Mouse (Mus musculus) left cerebral cortex, postnatal 4 days (tissue): ENCODE data around the gene Mapk11. TPM values are rescaled to one million over a fixed set of nuclear protein-coding genes. Genes with fewer than 3 reads are reported as not detected.

ENCODE experiments used
- DNase-seq: peaks from one replicate; pipeline ENCODE4 v3.0.0-alpha.2; 2022
- intact Hi-C: fragments of 180-260 bp; cut with DNase I; formaldehyde crosslinking; loops from one replicate; pipeline ENCODE4 v1.15.1; 2025
- total RNA-seq, 2 experiments: library from RNA; stranded (reverse); gene quantifications; 2 replicates each; pipeline ENCODE4 v1.2.3; 2021

The Mapk11 gene
- total RNA-seq, 2 experiments from 2014 or later: 34.4 to 36.6 TPM

DNA sequence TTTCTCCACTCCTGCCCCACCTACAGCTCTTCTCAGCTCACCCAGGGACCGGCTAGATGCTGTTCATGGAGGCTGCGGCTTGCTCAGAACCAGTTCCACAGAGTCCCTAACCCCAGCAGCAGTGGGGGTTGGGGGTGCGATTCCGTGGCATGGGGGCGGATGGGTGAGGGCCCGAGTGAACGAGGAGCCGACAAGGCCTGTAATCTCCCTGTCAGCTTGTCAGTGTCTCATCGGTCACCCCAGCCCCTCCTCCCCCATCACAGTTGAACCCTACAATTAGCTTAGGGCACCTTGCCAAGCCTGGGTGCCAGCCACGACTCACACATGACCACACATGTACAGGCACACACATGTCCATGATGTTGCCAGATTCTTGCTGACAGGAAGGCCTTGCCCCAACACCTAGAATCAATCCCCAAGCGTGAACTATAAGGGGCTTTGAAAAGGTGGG is 25.5 kb upstream of the Mapk11 start:
- intact Hi-C loops: no loop called here
- DNase-seq: peak; percentile 65

DNA sequence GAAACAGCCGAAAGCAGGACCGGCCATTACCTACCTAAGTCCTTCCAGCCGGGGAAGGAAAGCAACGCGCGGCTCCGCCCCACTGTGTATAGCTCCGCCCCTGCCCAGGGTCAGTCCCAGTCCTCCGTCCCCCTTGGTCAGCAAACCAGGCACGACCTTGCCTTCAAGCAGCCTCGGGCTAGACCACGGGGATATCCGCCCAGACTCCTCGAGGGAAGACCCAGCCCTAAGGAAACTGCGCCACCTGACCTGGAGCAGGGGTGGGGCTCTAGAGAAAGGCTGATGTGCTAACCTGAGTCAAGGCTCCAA is 24.4 kb upstream of the Mapk11 start:
- DNase-seq: peak; percentile 54
- intact Hi-C loops: no loop called here

DNA sequence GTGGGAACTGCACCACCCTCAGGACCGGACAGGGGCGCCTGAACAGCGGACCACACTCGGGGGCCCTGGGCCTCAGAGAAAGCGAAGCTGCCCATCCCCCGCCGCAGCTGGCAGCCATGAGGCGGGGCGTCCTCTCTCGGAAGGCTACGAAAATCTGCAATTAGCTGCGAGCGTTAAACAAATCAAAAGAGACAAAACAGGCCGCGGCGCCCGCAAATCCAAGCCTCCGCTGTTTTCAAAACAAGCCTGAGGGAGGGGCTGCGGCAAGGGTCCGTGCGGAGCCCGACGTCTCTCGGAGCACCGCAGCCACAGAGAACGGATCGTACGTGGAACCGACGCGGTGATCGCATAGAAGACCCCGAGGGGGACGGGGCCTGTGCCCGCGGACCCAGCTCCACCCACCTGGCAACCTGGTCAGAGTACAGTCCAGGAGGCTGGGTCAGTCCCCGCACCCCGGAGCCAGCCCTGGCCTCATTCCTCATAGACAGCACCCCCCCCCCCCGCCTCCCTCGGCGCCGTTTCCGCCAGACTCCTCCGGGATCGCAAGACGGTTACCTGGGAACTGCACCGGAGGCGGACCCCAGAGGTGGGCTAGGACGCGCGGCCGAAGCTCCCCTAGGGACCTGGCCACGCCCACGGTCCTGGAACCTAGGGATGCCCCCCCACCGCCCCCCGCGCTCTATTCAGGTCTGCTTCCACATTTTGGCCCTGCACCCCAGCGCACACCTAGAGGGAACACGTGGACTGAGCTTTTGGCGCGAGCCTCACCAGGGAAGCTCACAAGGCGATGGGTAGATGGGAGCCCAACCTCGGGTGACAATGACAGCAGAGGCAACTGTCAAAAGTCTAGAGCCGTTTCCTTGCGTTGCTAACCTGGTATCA is 23.8 kb upstream of the Mapk11 start:
- intact Hi-C loops: no loop called here

DNA sequence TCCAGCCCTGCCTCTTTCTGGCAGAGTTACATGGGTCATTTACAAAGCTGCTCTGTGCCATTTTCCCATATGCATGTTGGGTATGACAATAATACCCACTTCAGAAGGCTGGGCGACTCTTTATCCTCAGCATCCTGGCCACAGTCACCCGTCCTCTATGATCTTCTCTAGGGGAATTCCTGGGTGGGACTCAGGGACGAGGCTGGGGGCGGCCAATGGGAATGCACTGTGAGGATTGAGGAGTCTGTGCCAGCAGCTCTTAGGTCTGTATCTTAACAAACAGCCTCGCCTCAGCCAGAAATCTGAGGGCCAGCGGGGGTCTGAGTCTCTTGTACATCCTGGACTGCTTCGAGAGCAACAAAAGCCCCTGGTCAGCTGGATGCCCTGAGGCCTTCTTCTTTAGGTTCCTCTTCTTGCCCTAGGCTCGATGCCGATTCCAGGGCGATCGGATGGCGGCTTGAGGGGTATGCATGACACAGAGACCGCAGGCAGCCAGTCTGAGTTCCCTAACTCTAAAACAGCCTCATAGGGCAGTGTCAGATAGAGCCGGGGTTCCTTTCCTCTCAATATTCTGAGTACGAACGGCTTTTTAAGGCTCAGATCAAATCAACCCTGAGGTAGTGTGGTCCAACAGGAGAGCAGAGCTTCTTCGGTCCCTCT is 23.0 kb upstream of the Mapk11 start:
- intact Hi-C loops: no loop called here
- peak; percentile 20 for DNase-seq

More for the DNA sequence above, 23.8 kb upstream of the Mapk11 start:
- DNase-seq: peak; percentile 59

DNA sequence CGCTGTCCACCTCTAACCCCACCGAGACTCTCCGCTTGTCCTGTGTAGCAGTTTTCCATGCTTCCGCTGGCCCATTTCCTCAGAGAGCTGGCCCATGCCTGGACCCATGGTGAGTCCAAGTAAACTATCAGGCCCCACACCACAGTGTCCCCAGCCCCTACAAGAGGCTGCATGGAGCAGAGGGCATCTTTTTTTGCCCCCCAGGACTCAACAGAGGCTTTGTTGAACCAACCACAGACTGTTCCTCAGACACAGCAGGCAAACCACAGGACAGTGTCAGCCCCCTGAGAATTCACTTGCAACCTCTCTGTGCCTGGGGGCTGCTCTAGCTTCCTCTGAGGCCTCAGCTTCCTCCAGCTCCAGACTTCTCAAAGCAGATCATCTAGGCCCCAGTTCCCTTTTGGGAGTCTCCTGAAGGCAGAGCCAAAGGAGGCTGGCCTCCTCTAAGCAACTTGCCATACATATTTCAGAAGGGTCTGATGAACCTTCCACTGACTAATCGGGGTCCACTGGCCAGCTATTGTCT is 22.2 kb upstream of the Mapk11 start:
- no peak for DNase-seq
- intact Hi-C loops: no loop called here

DNA sequence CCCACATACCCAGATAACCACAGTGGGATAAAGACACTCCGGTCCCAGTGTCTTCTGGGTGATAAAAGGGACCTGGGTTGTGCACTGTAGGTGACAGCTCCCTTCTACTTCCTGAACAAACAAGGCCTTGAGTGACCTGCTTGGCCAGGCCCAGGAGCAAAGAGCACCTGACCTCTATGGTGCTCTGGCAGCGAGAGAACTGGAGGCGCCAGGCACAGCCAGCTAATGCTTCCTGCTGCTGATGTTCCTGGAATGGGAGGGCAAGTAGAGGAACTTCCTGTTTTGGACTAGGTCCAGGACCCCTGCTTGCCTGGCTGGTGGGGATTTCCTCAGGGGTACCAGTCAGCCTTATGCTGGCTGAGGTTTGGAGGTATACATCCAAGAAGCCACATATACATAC is 20.7 kb upstream of the Mapk11 start:
- DNase-seq: peak; percentile 24
- intact Hi-C loops: no loop called here

DNA sequence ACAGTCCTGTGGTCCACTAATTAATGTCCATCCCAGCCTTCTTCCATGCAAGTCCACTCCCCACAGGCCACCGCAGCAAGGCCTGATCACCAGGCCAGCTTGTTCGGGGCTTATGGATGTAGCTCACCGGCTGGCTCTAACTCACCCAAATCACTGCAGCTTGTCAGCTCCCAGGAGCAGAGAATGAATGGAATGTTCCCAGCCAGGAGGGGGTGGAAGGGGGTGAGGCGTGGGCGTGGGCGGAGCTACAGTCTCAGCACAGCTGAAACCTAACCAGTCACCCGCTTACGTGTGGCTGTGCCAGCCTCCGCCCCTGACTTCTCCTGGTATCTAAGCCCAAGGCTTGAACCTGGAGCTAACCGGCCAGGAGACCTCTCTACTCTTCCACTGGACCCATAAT is 20.0 kb upstream of the Mapk11 start:
- intact Hi-C loops: no loop called here
- DNase-seq: peak; percentile 67

DNA sequence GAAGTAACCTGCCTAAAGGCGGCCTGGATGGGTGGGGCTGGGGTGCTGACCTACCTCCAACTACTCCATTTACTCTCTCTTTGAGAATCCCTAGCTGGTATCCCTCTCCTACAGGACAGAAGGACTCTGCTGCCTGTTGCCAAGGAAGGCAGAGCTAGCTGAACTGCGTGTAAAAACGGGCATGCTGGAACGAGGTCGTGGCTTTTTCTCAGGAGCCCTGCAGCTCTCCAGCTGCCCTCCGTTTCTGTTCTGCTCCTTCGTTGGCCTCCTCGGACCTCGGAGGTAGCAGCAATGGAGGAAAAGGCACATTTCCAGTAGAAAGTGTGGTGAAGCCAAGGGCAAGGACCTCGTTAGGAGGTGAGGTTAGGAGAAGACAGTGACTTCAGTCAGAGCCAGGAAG is 19.5 kb upstream of the Mapk11 start:
- intact Hi-C loops: no loop called here
- peak; percentile 3 for DNase-seq

DNA sequence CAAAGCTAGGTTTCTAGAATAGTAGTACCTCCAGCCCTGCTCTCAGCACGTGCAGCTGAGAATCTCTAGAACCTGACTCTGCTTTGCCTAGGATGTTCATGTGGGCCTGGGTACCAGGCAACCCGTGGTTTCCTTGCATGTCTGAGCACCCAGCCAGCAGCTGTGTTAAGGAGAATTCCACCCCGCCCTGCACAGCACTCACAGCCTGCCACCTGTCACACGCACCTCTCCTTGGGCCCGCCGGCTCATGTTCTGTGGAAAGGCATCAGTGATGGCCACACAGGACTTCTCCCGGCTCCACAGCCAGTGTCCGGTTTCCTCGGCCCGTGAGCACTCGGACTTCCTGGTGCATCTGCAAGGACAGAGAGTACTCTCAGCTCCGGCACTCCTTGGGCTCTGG is 16.1 kb upstream of the Mapk11 start:
- DNase-seq: no peak
- intact Hi-C loops: no loop called here

DNA sequence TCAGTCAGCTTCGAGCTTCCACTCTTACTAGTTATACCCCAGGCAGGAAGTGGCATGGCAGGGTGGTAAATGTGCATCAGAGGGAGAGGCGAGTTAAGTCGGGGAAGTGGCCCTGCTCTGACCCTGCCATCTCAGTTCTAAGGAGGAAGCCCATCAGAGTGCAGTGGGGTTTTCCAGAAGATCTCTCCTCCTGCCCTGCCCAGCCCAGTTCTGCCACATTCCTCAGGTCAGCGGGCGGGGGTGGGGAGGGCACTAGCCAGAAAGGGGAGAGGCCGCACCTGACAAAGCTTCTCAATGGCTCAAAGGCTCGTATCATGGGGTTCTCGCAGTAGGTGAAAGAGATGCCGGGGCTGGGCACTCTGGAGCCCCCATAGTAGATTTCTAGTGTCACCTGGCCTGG is 12.0 kb upstream of the Mapk11 start:
- intact Hi-C loops: no loop called here
- DNase-seq: no peak

DNA sequence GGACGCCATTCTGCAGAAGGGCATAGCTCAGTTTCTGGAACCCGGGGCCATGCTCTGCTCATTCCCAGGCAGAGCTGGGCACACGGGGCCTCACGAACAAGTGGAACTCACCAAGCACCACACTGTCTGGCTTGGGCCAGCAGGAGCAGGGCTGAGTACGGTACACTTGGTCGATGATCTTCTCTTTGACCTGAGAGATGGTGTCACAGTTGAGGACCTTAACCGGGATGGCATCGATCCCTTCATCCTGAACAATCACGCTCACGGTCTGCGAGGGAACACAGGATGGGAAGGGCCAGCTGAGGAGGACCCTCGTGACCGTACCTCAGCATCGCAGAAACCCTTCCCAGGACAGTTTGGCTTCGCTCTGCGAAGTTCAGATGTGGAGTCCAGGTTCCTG is 9.1 kb upstream of the Mapk11 start:
- no peak for DNase-seq
- intact Hi-C loops: no loop called here

DNA sequence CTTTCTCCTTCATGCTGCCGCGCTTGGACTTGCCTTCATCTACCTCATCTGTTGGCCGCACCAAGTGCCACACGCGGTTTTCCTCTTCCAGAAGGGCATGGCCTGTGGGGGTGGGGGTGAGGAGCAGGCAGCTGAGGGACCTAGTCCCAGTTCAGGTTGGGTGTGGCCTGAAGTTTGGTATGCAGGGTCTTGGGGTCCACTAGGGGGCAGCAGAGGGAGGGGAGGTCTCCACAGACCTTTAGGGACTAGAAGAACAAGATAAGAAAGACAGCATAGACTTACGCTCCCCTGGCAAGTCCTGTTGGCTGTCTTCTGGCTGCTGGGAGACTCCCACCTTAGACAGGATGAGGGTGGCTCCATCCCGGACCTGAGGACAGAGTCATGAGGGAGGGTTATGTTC is 8.5 kb upstream of the Mapk11 start:
- intact Hi-C loops: no loop called here
- DNase-seq: peak; percentile 82

DNA sequence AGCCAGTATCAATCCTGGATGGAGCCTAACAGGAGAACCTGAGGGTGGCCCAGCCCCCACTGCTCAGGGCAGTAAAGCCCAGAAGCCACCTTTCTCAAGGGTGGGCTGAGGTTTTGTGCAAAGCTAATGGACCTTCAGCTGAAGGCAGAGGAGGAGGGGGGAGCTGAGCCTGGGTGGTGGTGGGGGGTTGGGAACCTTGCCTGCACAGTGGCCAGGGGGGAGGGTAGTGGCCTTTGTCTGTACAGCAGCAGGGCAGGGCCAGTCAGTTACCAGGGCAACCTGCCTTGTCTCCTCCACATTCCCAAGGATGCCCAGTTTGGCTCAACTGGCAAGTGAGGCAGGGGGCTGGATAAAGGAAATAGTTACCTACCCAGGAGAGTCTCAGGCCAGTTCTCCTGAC is 2.9 kb upstream of the Mapk11 start:
- intact Hi-C loops: no loop called here
- no peak for DNase-seq

DNA sequence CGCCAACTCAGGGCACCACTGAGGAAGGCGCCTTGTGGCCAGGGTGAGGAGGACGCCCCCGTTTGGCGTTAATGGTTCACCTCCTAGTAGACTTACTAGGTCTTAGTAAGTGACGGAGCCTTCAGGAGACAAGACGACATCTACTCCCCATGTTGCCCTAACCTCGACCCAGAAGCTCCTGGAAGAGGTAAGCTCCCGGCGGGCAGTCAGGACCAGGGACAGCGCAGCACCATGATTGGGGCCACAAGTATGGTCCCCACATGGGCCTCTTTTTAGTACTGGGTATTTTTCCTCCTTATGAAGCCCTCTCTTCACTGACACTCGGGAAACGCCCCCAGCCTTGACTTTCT is 588 bp upstream of the Mapk11 start:
- intact Hi-C loops: no loop called here
- no peak for DNase-seq

DNA sequence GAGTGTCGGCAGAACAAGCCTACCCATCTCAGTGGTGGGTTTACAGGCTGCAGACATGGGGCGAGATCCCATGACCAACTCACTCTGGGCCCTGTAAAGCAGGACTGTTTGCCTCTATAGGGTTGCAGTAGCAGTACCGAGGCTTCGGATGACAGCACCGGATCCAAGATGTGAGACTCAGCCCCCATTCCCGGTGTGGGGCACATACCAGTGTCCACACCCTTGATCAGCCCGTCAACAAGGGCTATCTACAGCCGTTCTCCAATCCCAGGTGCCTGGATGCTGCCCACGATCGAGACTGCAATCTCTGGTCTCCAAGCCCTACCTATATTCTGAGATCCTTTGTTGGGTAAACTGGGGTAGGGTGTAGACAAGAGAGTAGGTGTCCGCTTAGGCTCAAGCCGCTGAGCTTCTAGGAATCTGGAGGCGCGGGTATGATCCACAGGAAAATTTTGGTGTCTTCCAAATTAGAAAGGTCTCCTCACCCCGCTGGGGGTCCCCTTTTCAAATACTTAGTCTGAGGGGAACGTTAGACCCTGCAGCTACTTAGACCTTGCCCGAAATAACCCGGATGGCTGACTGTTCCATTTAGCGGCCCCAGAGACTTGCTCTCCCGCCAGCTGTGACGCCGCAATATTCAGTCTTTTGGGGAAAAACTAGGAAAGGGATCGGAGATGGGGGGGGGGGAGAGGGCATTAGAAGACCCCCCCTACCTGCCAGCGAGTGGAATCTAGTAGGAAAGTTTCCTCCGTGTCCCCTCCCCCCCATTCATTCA is 745 bp downstream of the Mapk11 start:
- no peak for DNase-seq
- intact Hi-C loops: no loop called here

DNA sequence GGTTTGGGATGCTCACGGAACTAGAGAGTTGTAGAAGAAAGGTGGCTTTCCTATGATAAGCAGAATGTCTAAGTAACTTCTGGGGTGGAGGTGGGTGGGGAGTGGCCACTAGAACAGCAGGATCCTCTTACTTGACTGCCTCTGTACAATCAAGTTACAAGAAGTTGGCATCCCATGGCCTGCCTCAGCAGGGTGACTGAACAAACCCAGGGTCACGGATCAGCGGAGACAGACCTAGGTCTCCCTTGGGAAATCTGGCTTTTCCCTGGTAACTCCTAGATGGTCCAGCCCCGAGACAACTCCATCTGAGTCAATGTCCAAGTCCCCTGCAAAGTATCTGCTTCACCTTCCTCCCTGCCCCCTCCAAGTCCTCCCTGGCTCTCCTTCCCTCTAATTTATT is 1.5 kb downstream of the Mapk11 start:
- intact Hi-C loops: no loop called here
- DNase-seq: no peak

DNA sequence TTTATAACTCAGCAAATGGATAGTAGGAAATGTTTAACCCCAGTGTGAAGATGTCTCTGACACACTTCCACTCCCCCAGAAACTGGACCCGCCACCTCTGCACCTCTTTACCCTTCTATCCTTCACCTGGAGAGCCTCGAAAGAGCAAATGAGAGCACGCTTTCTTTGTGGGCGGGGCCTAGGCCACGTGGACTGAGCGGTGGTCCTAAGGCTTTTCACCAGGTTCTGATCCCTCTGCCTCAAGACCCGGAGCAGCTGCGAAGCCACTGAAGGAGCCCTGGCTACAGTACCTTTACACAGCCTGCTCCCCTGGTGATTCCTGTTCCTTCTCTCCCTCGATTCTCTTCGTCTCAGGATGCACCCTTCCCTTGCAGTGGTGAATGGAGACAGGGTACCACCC is 2.0 kb downstream of the Mapk11 start:
- no peak for DNase-seq
- intact Hi-C loops: no loop called here

DNA sequence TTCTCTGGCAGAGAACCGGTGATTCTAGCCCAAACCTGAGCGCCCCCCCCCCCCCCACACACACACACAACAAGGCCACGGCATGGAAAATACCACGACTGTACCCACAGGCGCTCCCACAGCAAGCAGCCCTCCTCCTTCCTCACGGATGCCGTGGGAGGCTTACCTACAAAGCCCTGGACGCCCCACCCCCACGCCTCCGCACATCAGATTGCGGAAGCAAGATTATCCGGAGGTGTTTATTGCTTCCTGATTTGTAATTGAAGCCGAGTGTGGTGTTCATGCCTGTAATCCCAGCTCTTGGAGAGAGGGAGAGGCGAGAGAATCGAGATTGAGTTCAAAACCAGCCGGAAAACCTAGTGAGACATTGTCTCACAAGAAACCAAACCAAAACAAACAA is 2.4 kb downstream of the Mapk11 start:
- intact Hi-C loops: no loop called here
- no peak for DNase-seq

DNA sequence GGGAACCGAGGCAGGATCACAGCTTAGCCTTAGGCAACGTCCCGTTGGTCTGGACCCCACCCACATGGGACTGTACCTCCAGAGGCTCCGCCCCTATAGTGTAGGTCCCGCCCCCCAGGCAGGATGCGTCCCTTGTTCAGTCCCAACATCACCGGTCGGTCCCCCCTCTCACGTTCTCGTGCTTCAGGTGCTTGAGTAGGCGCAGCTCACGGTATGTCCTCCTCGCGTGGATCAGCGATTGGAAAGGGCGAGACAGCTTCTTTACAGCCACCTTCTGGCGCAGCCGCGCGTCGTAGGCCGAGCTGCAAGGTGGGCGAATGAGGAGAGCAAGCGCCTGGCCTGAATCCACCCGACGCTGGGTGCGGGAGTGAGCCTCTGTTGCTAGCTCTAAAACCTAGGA is 2.9 kb downstream of the Mapk11 start:
- intact Hi-C loops: no loop called here
- peak; percentile 49 for DNase-seq

DNA sequence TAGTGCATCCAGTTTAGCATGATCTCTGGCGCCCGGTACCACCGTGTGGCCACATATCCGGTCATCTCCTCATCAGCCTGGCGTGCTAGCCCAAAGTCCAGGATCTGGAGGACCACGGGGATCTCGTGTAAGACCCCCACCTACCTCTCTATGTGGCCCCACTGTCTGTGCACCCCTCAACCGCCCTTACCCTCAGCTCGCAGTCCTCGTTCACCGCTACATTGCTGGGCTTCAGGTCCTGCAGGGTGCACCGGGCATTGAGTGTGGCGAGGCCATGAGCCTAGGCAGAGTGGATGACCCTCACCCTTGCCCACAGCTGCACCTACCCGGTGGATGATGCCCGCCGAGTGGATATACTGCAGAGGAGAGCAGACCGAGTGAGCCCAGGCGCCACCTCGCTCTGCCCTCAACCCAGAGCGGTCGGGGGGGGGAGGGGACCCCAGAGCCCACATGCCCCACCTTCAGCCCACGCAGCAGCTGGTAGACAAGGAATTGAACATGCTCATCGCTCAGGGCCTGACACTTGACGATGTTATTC is 3.5 kb downstream of the Mapk11 start:
- DNase-seq: no peak
- intact Hi-C loops: no loop called here

DNA sequence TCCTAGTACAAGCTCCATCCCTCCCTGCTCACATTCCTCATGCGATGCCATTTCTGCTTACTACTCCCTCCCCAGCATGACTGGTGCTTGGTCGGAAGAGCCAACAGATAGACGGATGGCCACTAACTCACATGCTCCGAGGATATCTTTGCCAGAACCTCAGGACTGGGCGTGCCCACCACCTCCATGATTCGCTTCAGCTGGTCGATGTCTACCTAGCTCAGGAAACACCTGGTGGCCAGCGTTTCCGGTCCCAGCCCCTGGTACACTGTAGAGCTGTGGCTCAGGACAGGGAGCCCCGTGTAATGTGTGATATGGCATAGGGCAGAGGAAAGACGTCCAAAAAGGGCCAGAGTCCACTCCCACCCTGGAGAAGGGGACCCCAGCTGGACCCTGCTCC is 4.5 kb downstream of the Mapk11 start:
- intact Hi-C loops: no loop called here
- DNase-seq: no peak
